Mouse (Mus musculus) small intestine, adult 2 months (tissue): ENCODE results near the gene Gzma.

ENCODE experiments used
- CTCF ChIP-seq: fragments of 200-500 bp; IDR thresholded peaks from 2 replicates; pipeline ENCODE4 v1.5.1; 2012; ENCODE audit warnings: low read depth, mild to moderate bottlenecking, control low read depth, inconsistent platforms, low read length, moderate library complexity, mixed read lengths; ENCODE audit not compliant: insufficient replicate concordance, insufficient read length; ENCODE audit errors: extremely low read depth
- POLR2A ChIP-seq: fragments of 200-500 bp; IDR thresholded peaks from 2 replicates; pipeline ENCODE4 v1.6.1; 2012; ENCODE audit warnings: low read depth, mild to moderate bottlenecking, control low read depth, inconsistent platforms, low read length, moderate library complexity

DNA sequence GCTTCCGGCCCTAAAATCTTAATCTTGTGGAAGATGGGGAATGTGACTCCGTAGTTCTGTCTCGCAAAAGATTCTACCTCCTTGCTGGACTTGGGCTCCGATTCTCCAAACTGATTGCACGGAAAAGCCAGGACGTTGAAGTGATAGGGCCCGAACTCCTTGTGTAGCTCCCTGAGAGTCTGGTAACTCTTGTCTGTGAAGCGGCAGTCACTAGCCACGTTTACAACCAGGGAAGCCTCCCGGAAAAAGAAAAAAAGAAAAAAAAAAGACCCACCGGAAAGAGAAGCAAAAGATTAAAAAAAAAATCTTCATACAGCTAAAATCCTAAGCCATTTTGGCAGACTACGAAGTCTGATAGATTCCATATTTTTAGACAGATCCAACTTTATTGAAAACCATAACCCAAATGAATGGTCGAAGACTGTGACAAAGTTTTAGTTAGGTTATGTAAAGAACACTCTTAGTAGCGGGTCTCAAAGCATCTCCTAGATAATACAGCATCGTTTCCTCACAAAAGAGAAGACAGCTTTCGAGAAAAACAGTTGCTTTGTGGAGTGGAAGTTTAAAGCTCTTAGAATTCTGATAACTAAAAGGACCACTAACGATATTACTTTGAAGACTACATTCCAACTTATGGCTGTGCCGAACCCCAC is 55.2 kb downstream of the Gzma start:
- TF ChIP-seq POLR2A (no peak), CTCF (no peak)
